Mouse (Mus musculus): ENCODE results near the gene Sh2d3c. TPM values are rescaled to one million over a fixed set of nuclear protein-coding genes. Genes with fewer than 3 reads are reported as not detected.

Gene Sh2d3c
- polyA plus RNA-seq, 1 experiment = 2.3 TPM

- TF ChIP-seq POLR2A (IDR thresholded peaks at IDR 0.05; ENCODE audit: control insufficient read depth, low read depth, low read length) = no peak
- no peak for TF ChIP-seq CTCF (IDR thresholded peaks at IDR 0.05; ENCODE audit: control insufficient read depth, insufficient read depth, insufficient replicate concordance, low read depth, low read length)
- H3K4me3 ChIP-seq (ENCODE audit: control insufficient read depth, low read depth, low read length) = no peak overlapping the region
- H3K27ac ChIP-seq (ENCODE audit: control insufficient read depth, insufficient read depth, low read depth, low read length) = no peak overlapping the region
- no peaks in the 10 kb centered on the region for H3K27me3 ChIP-seq (ENCODE audit: control insufficient read depth, insufficient read depth, low read length)
- H3K36me3 ChIP-seq (ENCODE audit: control insufficient read depth, insufficient read depth, low read length) = no peaks in the 10 kb centered on the region; the same call in 1 of the 2 replicates
- H3K4me1 ChIP-seq (ENCODE audit: control insufficient read depth, insufficient read depth, low read length) = no peaks in the 10 kb centered on the region; the same call in 1 of the 2 replicates
Measured at GRCm38 (mm10) chr2:32687562-32687961, 33.3 kb upstream of the Sh2d3c start.

- TF ChIP-seq CTCF (IDR thresholded peaks at IDR 0.05; ENCODE audit: control insufficient read depth, insufficient read depth, insufficient replicate concordance, low read depth, low read length) (peak; percentile 96; the same call in 1 of the 2 replicates), POLR2A (IDR thresholded peaks at IDR 0.05; ENCODE audit: control insufficient read depth, low read depth, low read length) (no peak)
- H3K36me3 ChIP-seq (ENCODE audit: control insufficient read depth, insufficient read depth, low read length) = no peaks in the 10 kb centered on the region
- H3K27ac ChIP-seq (ENCODE audit: control insufficient read depth, insufficient read depth, low read depth, low read length) = no peak overlapping the region
- H3K27me3 ChIP-seq (ENCODE audit: control insufficient read depth, insufficient read depth, low read length) = no peaks in the 10 kb centered on the region
- H3K4me3 ChIP-seq (ENCODE audit: control insufficient read depth, low read depth, low read length) = no peak overlapping the region
- H3K4me1 ChIP-seq (ENCODE audit: control insufficient read depth, insufficient read depth, low read length) = peaks cover 8% of the 10 kb centered on the region
Measured at GRCm38 (mm10) chr2:32689420-32689819, 31.4 kb upstream of the Sh2d3c start.

GRCm38 (mm10) chr2:32691041-32691440, 29.8 kb upstream of the Sh2d3c start:
- TF ChIP-seq POLR2A (IDR thresholded peaks at IDR 0.05; ENCODE audit: control insufficient read depth, low read depth, low read length) = no peak
- no peak for TF ChIP-seq CTCF (IDR thresholded peaks at IDR 0.05; ENCODE audit: control insufficient read depth, insufficient read depth, insufficient replicate concordance, low read depth, low read length)
- Histone ChIP-seq H3K36me3 (ENCODE audit: control insufficient read depth, insufficient read depth, low read length) (no peaks in the 10 kb centered on the region), H3K4me3 (ENCODE audit: control insufficient read depth, low read depth, low read length) (peak overlapping the region; percentile 26), H3K27ac (ENCODE audit: control insufficient read depth, insufficient read depth, low read depth, low read length) (no peak overlapping the region), H3K27me3 (ENCODE audit: control insufficient read depth, insufficient read depth, low read length) (no peaks in the 10 kb centered on the region), H3K4me1 (ENCODE audit: control insufficient read depth, insufficient read depth, low read length) (peaks cover 13% of the 10 kb centered on the region)

- Histone ChIP-seq H3K27ac (ENCODE audit: control insufficient read depth, insufficient read depth, low read depth, low read length) (no peak overlapping the region), H3K4me1 (ENCODE audit: control insufficient read depth, insufficient read depth, low read length) (peaks cover 13% of the 10 kb centered on the region)
Measured at GRCm38 (mm10) chr2:32692496-32692895, 28.4 kb upstream of the Sh2d3c start.

GRCm38 (mm10) chr2:32693282-32693681, 27.6 kb upstream of the Sh2d3c start:
- H3K4me3 ChIP-seq (ENCODE audit: control insufficient read depth, low read depth, low read length) = peak overlapping the region; percentile 98
- H3K4me1 ChIP-seq (ENCODE audit: control insufficient read depth, insufficient read depth, low read length) = peaks cover 13% of the 10 kb centered on the region
- H3K27ac ChIP-seq (ENCODE audit: control insufficient read depth, insufficient read depth, low read depth, low read length) = peak overlapping the region; percentile 93
- TF ChIP-seq CTCF (IDR thresholded peaks at IDR 0.05; ENCODE audit: control insufficient read depth, insufficient read depth, insufficient replicate concordance, low read depth, low read length) = no peak
- TF ChIP-seq POLR2A (IDR thresholded peaks at IDR 0.05; ENCODE audit: control insufficient read depth, low read depth, low read length) = 0 out of 2 replicates have a peak, but pooled peaks have one; percentile 29
- H3K27me3 ChIP-seq (ENCODE audit: control insufficient read depth, insufficient read depth, low read length) = no peaks in the 10 kb centered on the region
- H3K36me3 ChIP-seq (ENCODE audit: control insufficient read depth, insufficient read depth, low read length) = no peaks in the 10 kb centered on the region

More at GRCm38 (mm10) chr2:32692496-32692895, 28.4 kb upstream of the Sh2d3c start:
- H3K27me3 ChIP-seq (ENCODE audit: control insufficient read depth, insufficient read depth, low read length) = no peaks in the 10 kb centered on the region
- H3K4me3 ChIP-seq (ENCODE audit: control insufficient read depth, low read depth, low read length) = peak overlapping the region; percentile 70
- TF ChIP-seq POLR2A (IDR thresholded peaks at IDR 0.05; ENCODE audit: control insufficient read depth, low read depth, low read length) (no peak), CTCF (IDR thresholded peaks at IDR 0.05; ENCODE audit: control insufficient read depth, insufficient read depth, insufficient replicate concordance, low read depth, low read length) (no peak)
- H3K36me3 ChIP-seq (ENCODE audit: control insufficient read depth, insufficient read depth, low read length) = no peaks in the 10 kb centered on the region

GRCm38 (mm10) chr2:32693823-32694411, 26.9 kb upstream of the Sh2d3c start:
- Histone ChIP-seq H3K27ac (ENCODE audit: control insufficient read depth, insufficient read depth, low read depth, low read length) (peak overlapping the region; percentile 93), H3K4me3 (ENCODE audit: control insufficient read depth, low read depth, low read length) (peak overlapping the region; percentile 98), H3K27me3 (ENCODE audit: control insufficient read depth, insufficient read depth, low read length) (no peaks in the 10 kb centered on the region), H3K36me3 (ENCODE audit: control insufficient read depth, insufficient read depth, low read length) (no peaks in the 10 kb centered on the region), H3K4me1 (ENCODE audit: control insufficient read depth, insufficient read depth, low read length) (peaks cover 13% of the 10 kb centered on the region)
- peak; percentile 84 for TF ChIP-seq POLR2A (IDR thresholded peaks at IDR 0.05; ENCODE audit: control insufficient read depth, low read depth, low read length)
- peak; percentile 87 for TF ChIP-seq CTCF (IDR thresholded peaks at IDR 0.05; ENCODE audit: control insufficient read depth, insufficient read depth, insufficient replicate concordance, low read depth, low read length)

GRCm38 (mm10) chr2:32694691-32695090, 26.2 kb upstream of the Sh2d3c start:
- peak overlapping the region; percentile 98 for H3K4me3 ChIP-seq (ENCODE audit: control insufficient read depth, low read depth, low read length)
- peaks cover 13% of the 10 kb centered on the region for H3K4me1 ChIP-seq (ENCODE audit: control insufficient read depth, insufficient read depth, low read length)
- peak overlapping the region; percentile 81 for H3K27ac ChIP-seq (ENCODE audit: control insufficient read depth, insufficient read depth, low read depth, low read length)
- TF ChIP-seq CTCF (IDR thresholded peaks at IDR 0.05; ENCODE audit: control insufficient read depth, insufficient read depth, insufficient replicate concordance, low read depth, low read length) = no peak
- no peak for TF ChIP-seq POLR2A (IDR thresholded peaks at IDR 0.05; ENCODE audit: control insufficient read depth, low read depth, low read length)
- H3K27me3 ChIP-seq (ENCODE audit: control insufficient read depth, insufficient read depth, low read length) = no peaks in the 10 kb centered on the region
- no peaks in the 10 kb centered on the region for H3K36me3 ChIP-seq (ENCODE audit: control insufficient read depth, insufficient read depth, low read length)
